Mouse (Mus musculus): Measurements from ENCODE around the gene Gskip.

The Gskip gene

GRCm38 (mm10) chr12:105724616-105725015 is 40.0 kb downstream of the Gskip start:
- no peak for DNase-seq

GRCm38 (mm10) chr12:105725736-105726135 is 41.1 kb downstream of the Gskip start:
- DNase-seq: no peak

- DNase-seq: no peak
Observed at GRCm38 (mm10) chr12:105727268-105727667, 42.6 kb downstream of the Gskip start.

GRCm38 (mm10) chr12:105727964-105728363 is 43.3 kb downstream of the Gskip start:
- DNase-seq: no peak

DNA sequence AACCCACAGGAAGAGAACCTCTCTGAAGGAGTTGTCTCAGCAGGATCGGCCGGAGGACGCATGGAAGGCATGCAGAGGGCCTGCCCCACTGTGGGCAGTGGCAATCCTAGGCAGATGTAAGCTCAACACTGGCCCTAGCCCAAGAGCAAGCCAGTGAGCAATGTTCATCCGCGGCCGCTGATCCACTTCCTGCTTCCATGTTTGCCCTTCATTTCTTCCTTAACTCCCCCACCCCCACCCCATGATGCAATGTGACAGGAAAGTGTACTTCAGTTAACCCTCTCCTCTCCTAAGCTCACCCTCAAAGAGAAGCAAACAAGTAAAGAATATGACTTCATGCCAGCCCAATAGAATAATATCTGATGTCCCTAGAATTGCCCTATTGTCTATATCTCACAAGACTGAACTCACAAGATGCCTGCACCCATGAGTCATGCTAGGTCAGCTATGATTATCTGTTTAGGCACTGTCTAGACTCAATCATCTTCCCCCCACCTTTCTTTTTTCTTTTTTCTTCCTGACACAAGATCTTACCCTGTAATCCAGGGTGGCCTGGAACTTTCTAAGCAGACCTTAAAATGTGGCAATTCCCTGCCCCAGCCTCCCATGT is 46.3 kb downstream of the Gskip start:
- DNase-seq: no peak

DNA sequence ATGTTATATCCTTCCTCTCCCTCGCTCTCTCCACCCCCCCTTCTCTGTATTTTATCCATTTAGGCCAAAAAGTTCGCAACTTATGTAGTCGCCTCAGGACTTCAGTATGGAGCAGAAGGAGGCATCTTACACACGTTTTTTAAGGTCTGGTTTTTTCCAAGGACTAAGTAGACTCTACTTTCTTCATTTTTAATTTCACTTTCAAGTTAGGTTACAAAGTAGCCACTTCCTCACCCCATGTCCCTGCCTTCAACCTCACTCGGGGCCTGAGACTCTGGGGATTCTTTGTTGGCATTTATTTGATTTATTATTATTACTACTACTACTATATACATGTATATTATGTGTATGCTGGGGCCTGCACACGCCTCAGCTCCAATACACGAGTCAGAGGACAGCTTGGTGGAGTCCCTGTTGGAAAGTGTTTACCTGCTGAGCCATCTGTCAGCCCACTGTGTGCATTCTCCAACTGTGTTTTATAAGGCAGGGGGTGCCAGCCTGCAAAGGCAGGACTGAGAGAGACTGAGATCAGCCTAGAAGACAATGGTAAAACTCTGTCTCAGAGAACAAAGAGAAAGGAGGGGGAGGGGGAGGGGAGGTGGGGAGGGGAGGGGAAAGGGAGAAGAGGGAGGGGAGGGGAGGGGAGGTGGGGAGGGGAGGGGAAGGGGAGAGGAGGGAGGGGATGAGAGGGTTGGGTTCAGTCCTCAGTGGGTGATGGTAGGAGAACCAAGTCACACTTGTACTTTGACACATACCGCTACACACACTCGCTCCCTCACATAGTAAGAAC is 48.9 kb downstream of the Gskip start:
- DNase-seq: no peak

DNA sequence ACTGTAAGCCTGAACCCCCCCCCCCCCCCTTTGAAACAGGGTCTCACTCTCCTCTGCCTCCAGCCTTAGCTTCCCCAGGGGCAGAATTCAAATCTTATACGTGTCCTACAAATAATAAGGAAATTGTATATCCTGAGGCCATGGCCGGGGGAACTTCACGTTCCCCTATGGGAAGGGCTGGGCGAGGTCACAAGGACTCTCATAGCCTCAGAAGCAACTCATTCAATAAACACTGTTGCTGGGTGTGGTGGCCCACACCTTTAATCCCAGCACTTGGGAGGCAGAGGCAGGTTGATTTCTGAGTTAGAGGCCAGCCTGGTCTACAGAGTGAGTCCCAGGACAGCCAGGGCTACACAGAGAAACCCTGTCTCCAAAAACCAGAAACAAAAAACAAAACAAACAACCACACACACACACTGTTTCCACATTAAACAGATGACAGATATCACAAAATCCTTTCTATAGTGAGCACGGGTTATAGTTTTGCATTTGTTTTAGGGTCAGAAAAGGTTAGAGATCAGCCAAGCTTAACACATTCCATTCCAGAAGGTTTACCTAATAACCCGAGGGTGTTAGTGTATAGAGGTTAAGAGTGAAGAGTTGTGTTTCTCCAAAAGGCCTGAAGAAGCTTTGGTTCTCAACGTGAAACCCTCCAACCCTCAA is 50.7 kb downstream of the Gskip start:
- no peak for DNase-seq

DNA sequence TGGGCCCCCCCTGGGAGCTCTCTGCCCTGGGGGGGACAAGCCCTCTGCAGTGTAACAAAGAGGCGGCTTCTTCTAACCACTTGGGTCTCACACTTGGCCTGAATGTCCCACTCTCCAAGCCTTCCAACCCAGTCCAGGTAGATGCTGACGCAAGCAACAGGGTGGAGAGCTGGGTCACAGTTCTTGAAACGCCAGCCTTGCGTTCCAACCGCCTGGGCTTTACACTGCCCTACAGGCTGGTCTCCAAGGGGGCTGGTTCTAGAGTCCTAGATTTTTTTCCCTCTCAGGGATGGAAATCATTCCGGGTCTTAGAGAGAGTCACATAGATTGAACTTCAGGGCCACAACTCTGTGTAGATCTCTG is 51.2 kb downstream of the Gskip start:
- DNase-seq: no peak

GRCm38 (mm10) chr12:105738316-105739096 is 53.9 kb downstream of the Gskip start:
- DNase-seq: no peak

DNA sequence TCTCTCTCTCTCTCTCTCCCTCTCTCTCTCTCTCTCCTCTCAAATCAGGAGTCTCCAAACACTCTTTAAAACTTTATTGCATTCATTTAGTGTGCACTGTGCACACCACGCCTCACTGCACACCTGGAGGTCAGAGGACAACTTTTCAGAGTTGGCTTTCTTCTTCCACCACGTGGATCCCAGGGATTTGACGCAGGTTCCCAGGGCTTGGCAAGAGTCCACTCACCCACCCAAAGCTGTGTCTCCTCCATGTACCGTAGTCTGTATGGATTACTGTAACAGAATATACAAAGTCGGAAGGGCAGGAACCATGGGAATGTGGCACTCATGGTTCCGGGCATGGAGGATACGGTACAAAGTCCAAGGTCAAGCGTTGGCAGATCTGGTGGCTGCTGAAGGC is 55.0 kb downstream of the Gskip start:
- no peak for DNase-seq

DNA sequence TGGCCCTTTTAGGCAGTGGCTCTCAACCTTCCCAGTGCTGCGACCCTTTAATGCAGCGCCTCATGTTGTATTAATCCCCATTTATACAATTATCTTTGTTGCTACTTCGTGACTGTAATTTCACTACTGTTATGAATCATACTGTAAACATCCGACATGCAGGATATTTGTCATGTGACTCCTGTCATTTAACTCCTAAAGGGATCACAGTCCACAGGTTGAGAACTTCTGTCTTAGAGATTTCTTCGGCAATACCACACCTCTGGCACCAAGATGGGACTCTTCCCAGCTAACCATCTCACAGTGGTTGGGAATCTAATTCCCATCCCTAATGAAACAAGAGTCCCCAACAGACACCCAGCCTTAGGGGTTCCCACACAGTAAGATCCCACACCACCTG is 63.5 kb downstream of the Gskip start:
- no peak for DNase-seq

All from right cerebral cortex, postnatal 25 days (tissue).